Mouse (Mus musculus) left cerebral cortex, postnatal 10 days (tissue): ENCODE results near the gene Ap1g1. TPM values are rescaled to one million over a fixed set of nuclear protein-coding genes. Genes with fewer than 3 reads are reported as not detected.
"Not testable (repeated sequence)": the region's sequence is repeated elsewhere in the genome, so short reads cannot be mapped to it uniquely, and the experiment has no call there.

ENCODE experiments used
- DNase-seq, 2 experiments: peaks; one replicate each; pipeline ENCODE4 v3.0.0; 2021 to 2022; ENCODE audit warnings: low spot score in 2 of 2, mixed read lengths in 1 of 2; ENCODE audit errors: extremely low spot score in 1 of 2
- intact Hi-C: fragments of 180-260 bp; cut with DNase I; formaldehyde crosslinking; loops from one replicate; pipeline ENCODE4 v1.15.1; 2025
- total RNA-seq, 2 experiments: library from RNA; stranded (reverse); gene quantifications; 2 replicates each; pipeline ENCODE4 v1.2.3; 2021

Gene Ap1g1
- total RNA-seq, 2 experiments from 2014 or later = 92.9 to 95.8 TPM

GRCm38 (mm10) chr8:109853423-109853822 lies 75.1 kb downstream of the Ap1g1 start:
- peak; percentile 37 to 40 for DNase-seq
- intact Hi-C loops = loop anchor here (5.0 kb wide), 1 partner anchor 64 kb away; no protein-coding TSS in a partner anchor

GRCm38 (mm10) chr8:109854522-109854921 lies 76.2 kb downstream of the Ap1g1 start:
- DNase-seq = no peak
- intact Hi-C loops = loop anchor here (5.0 kb wide), 1 partner anchor 63 kb away; no protein-coding TSS in a partner anchor

- DNase-seq = no peak
- intact Hi-C loops = no loop called here
Observed at GRCm38 (mm10) chr8:109855451-109855850, 77.1 kb downstream of the Ap1g1 start.

- peak in 1 of 2 experiments; percentile 62 for DNase-seq
- intact Hi-C loops = no loop called here
Observed at GRCm38 (mm10) chr8:109863398-109863797, 85.0 kb downstream of the Ap1g1 start.

GRCm38 (mm10) chr8:109864798-109865197 lies 86.4 kb downstream of the Ap1g1 start:
- intact Hi-C loops = loop anchor here (5.0 kb wide), 1 partner anchor 38 kb away; no protein-coding TSS in a partner anchor
- no peak for DNase-seq

GRCm38 (mm10) chr8:109865536-109865935 lies 87.2 kb downstream of the Ap1g1 start:
- intact Hi-C loops = loop anchor here (5.0 kb wide), 1 partner anchor 37 kb away; no protein-coding TSS in a partner anchor
- no peak for DNase-seq

- intact Hi-C loops = loop anchor here (5.0 kb wide), 1 partner anchor 36 kb away; no protein-coding TSS in a partner anchor
- DNase-seq = no peak
Observed at GRCm38 (mm10) chr8:109866690-109867089, 88.3 kb downstream of the Ap1g1 start.

GRCm38 (mm10) chr8:109868003-109868679 lies 89.8 kb downstream of the Ap1g1 start, which contains the start of gene Phlpp2:
Gene Phlpp2 (plus strand): TSS chr8:109868542.
- intact Hi-C loops = loop anchor here (5.0 kb wide), 1 partner anchor 34 kb away; no protein-coding TSS in a partner anchor
- peak; percentile 87 to 96 for DNase-seq

- DNase-seq = peak in 1 of 2 experiments; percentile 64
- intact Hi-C loops = loop anchor here (5.0 kb wide), 1 partner anchor 33 kb away; no protein-coding TSS in a partner anchor
Observed at GRCm38 (mm10) chr8:109868680-109869361, 90.5 kb downstream of the Ap1g1 start.

- intact Hi-C loops = no loop called here
- DNase-seq = no peak
Observed at GRCm38 (mm10) chr8:109871056-109871455, 92.7 kb downstream of the Ap1g1 start.

- DNase-seq, intact Hi-C loops: not testable (repeated sequence)
Observed at GRCm38 (mm10) chr8:109873800-109874199, 95.4 kb downstream of the Ap1g1 start.

GRCm38 (mm10) chr8:109880012-109880662 lies 101.8 kb downstream of the Ap1g1 start:
- intact Hi-C loops = no loop called here
- no peak for DNase-seq

- intact Hi-C loops = no loop called here
Observed at GRCm38 (mm10) chr8:109885294-109885693, 106.9 kb downstream of the Ap1g1 start.

GRCm38 (mm10) chr8:109889211-109889610 lies 110.9 kb downstream of the Ap1g1 start:
- intact Hi-C loops = no loop called here
- no peak for DNase-seq

More at GRCm38 (mm10) chr8:109885294-109885693, 106.9 kb downstream of the Ap1g1 start:
- DNase-seq = no peak

GRCm38 (mm10) chr8:109890794-109891585 lies 112.6 kb downstream of the Ap1g1 start:
- intact Hi-C loops = no loop called here

GRCm38 (mm10) chr8:109894636-109895035 lies 116.3 kb downstream of the Ap1g1 start:
- no peak for DNase-seq
- intact Hi-C loops = no loop called here

More at GRCm38 (mm10) chr8:109890794-109891585, 112.6 kb downstream of the Ap1g1 start:
- DNase-seq = no peak

GRCm38 (mm10) chr8:109895355-109895754 lies 117.0 kb downstream of the Ap1g1 start:
- no peak for DNase-seq
- intact Hi-C loops = no loop called here

GRCm38 (mm10) chr8:109902379-109902778 lies 124.0 kb downstream of the Ap1g1 start:
- no peak for DNase-seq
- intact Hi-C loops = loop anchor here (5.0 kb wide), 1 partner anchor 35 kb away; the partner anchor contains the start of gene Phlpp2
